Mouse (Mus musculus) cortical plate, adult 2 months (tissue): Measurements from ENCODE around the gene Atg101.

Source experiments
- CTCF ChIP-seq: fragments of 200-500 bp; IDR thresholded peaks from 2 replicates; pipeline ENCODE4 v1.5.1; 2011; ENCODE audit warnings: mild to moderate bottlenecking, control low read depth, low read length; ENCODE audit not compliant: insufficient read depth; ENCODE audit errors: extremely low read depth
- POLR2A ChIP-seq: fragments of 200-500 bp; IDR thresholded peaks from 2 replicates; pipeline ENCODE4 v1.6.1; 2011; ENCODE audit warnings: mild to moderate bottlenecking, low read length, control low read depth; ENCODE audit not compliant: insufficient read depth; ENCODE audit errors: extremely low read depth

GRCm38 (mm10) chr15:101241236-101241635 is 42.8 kb upstream of the Atg101 start:
- TF ChIP-seq POLR2A = no peak
- no peak for TF ChIP-seq CTCF
